Mouse (Mus musculus) ovary, postnatal 10 days (tissue): ENCODE results near the gene Evi2a.
A peak's percentile ranks its signal among the peaks of the same experiment; 100 is the strongest.

Source experiments
- DNase-seq: peaks from one replicate; pipeline ENCODE4 v3.0.0; 2022; ENCODE audit warnings: low spot score

Gene Evi2a

DNA sequence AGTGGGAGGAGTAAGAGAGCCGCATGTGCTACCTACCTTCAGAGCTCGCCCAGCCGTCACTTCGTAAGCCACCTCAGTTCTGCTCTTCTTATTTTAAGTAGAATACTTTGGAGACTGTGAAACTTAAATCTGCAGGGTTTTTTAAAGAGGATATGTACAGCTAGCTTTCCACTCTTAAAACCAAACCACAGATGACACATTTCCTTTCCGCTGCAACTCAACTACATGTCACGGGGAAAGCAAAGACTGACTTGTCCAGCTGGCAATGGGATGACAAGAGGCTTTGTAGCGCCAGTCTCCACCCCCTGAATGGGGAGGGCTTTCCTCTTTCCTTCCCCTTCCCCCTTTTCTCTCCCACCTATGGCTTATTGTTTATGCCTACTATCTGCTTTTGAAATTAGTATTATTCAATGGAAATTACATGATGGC is at the start of gene Evi2a, which contains the start of gene Evi2:
Evi2a (minus strand) TSS at position 277 of the 429 bp plus-strand sequence.
Evi2 (minus strand) TSS at position 257 of the 429 bp plus-strand sequence.
- DNase-seq = no peak

DNA sequence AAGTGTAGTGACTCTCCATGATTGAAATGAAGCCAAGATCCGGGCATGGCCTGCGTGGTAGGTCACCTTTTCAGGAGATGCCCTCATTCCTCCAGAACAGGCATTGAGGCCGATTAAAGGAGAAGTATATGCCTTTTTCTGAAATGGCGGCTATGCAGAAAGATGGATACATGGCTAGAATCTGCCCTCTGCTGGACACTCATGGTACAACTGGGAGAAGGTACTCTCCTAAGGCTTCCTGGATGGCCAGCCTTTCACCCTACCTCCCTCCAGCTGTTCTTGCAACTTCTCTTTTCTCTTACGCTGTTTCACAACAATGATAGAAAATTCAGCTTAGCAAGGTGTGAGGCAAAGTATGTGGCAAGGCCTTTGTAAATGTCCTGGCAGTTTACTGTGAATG is 47.3 kb upstream of the Evi2a start:
- peak; percentile 25 for DNase-seq

DNA sequence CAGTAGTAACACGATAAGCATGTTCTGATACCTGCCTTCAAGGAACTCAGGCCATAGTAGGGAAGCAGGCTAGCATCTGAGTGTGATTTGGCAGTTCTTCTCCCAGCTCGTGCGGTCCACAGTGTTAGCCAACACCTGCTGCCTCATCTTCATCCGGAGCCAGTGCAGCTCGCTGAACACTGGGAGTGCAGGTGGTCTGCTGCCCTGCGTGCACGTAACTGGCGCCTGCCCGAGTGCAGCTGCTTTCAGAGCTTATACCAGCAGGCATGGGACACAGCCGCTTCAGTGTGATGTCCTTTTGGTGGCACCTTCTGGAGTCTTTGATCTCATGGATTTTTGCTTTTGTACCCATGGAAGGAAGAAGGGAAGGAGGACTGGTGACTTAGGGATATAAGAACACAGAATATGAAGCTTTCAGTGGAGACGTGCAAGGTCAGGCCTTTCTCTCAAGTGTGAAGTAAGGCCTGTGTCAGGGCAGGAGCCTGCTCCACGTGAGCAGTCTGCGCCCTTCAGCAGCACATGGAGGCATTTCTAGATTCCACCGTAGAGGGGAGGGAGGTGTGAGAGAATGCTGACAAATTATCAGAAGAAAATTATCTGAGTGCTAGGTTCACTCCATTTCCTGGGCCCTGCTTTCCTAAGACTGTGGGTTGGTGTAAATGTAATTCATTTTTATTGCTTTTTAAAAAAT is 45.1 kb upstream of the Evi2a start:
- no peak for DNase-seq

DNA sequence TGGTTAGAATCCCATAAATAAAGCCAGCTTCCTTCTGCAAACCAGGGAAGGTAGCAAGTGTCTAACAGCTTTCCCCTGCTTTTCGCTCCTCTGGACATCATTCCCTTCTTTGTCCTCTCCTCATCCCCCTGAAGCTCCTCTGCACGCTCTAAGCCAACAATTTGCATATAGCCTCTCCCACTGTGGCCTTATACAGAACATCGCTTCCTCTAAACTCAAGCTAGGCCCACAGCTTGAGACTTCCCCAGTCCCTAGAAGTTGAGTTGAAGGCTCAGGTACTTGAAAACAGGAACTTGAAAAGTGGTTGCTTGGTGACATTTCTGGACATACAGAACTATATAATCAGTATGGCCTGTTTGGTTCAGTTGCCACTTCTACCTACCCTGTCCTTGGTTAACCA is 43.4 kb upstream of the Evi2a start:
- no peak for DNase-seq

DNA sequence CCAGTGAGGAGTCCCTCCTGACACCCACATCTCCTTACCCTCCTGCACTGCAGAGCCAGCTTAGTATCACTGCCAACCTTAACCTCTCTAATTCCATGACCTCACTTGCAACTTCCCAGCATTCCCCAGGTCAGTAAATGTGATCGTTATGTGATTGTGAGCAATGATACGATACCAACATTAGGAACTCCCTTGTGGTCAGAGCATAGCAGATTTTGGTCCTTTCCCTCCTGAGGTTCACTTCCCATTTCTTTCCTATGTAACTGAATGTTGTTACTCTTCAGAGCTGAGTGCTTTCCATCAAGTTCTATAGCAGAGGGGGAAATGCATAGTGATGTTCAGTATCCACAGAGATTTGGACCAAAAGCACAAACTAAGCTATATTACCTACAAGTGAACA is 39.9 kb upstream of the Evi2a start:
- no peak for DNase-seq

DNA sequence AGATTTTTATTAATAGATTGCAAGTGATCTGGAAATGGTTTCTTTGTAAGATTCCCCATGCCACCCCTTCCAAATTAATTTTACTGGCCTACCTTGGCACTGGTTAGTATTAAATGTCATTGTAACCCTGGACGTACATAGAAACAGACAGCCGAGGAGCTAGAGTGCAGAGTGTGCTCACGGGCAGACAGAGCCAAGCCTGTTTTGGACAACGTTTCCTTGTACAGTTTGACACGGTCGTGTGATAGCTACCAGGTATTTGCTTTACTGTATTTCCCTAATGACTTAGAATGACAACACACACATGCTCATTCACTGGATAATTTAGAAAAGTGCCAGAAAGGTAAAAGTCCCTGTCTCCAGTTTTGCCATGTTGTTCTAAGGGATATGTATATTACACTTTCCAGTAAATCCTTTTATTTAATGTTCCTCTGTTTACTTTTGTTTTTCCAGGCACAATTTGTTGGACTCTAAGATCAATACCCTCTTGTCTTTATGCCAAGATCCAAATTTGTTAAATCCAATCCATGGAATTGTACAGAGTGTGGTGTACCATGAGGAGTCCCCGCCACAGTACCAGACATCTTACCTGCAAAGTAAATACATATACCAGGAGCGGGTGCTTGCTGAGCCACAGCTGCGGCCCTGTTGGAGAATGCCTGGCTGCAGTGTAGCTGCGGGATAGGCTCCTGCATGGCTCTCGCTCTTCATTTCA is 37.9 kb upstream of the Evi2a start:
- DNase-seq = no peak

DNA sequence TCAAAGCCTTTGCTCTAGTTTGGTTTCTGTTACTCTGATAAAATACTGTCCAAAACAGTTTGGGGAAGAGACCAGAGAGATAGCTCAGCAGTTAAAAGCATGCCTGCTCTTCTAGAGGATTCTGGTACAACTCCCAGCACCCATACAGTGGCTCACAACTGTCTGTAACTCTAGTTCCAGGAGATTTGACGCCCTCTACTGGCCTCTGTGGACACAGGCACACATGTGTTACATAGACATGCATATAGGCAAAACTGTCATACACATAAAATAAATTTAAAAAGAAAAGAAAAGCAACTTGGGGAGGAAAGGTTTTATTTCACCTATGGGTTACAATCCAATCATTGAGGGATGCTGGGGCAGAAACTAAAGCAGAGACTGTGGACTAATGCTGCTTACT is 36.5 kb upstream of the Evi2a start:
- no peak for DNase-seq

DNA sequence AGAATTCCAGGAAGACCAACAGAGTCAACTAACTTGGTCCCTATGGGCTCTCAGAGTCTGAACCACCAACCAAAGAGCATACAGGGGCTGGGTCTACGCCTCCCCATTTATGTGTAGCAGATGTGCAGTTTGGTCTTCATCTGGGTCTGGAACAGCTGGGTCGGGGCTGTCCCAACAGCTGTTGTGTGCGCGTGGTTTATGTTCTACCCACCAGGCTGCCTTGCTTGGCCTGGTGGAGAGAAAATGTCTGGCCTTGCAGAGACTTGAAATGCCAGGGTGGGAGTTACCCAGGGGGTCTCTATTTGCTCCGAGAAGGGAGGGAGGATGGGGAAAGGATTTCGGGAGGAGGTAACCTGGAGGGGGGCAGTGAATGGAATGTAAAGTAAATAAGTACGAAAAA is 33.1 kb upstream of the Evi2a start:
- DNase-seq = no peak

DNA sequence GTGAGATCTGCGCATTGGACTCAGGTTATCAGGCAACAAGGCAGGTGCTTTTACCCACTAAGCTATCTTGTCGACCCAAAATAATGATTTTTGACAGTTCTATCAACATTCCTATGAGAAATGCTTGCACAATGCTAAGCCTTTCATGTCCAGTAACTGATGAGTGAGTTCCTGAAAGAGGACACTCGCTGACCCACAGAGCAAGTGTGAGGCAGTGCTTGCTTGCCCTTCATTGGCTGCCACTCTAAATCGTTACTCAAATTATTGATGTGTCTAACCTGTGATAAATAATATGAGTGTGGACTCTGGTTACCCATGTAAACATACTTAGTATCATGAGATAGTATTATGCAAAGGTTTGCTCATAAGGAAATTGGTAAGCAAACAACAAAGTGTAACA is 30.1 kb upstream of the Evi2a start:
- DNase-seq = no peak

DNA sequence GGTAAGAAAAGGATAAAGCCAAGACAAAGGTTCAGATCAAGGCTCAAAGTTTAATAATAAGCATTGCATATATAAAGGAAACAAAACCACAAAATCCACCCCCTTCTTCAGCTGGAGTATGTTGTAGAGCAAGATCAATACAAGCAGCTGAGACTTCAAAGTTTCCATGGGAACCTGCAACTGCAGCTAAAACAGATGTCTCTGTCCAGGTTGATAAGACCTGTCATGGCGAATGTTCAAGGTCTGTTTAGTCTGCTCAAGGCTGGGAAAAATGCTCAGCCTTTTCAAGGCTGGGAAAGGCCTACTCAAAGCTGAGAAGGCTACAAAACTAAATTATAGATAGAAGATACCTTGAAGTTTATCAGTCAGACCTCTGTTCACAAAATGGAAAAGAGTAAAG is 22.2 kb upstream of the Evi2a start:
- no peak for DNase-seq

DNA sequence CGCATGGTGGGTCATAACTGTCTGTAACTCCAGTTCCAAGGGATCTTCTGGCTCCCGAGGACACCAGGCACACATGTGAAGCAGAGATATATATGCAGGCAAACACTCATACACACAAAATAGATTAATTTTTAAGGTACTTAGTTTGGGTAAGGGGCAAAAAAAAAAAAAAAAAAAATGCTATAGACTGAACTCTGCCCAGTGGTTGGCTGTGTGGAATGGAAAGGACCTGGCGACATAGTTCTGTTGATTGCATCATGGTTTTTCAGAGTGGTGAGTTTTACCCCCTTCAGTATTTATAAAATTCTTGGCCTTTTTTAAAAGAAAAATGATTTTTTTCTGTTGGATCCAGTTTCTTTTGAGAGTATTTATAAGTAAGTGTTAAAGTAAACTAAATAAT is 5.9 kb upstream of the Evi2a start:
- no peak for DNase-seq

DNA sequence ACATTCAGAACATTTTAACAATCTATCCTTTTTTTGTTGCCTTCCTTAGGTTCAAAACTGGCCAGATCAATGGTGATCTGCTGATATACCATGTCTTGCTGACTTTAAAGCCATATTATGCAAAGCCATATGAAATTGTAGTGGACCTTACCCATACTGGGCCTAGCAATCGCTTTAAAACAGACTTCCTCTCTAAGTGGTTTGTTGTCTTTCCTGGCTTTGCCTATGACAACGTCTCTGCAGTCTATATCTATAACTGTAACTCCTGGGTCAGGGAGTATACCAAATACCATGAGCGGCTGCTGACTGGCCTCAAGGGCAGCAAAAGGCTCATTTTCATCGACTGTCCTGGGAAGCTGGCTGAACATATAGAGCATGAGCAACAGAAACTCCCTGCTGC is 5.1 kb upstream of the Evi2a start:
- DNase-seq = no peak

DNA sequence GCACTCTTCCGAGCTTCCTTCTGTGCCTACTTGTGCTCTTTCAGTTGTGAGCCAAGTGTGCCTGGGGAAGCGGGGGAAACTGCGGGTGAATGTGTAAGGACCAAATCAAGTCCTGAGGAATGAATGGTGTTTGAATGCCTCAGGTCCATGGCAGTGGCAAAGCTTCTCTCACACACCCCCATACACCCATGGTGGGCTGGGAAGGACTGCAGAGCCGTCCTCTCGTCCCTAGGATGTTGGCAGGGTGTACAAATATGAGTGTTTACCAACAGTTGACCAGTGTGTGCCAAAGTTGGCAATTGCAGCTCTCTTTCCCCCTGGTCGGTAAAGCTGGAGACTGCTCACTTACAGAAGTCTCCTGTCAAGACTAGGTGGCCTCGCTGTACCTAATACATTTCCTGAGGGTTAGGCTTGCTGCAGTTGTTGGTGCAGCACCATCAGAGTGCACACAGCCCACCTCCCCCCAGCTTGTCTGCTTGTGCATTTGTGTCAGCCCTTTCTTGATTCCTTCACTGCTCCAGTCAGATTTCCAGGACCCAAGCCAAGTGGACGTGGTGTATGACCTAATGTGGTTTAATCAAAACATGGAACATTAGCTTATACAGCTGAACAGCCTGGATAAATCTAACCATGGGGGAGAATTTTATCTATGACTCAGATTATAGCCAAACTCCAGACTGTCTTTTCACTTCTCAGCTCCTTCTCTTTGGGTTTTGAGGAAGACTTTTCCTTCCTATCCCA is 3.7 kb upstream of the Evi2a start:
- no peak for DNase-seq

DNA sequence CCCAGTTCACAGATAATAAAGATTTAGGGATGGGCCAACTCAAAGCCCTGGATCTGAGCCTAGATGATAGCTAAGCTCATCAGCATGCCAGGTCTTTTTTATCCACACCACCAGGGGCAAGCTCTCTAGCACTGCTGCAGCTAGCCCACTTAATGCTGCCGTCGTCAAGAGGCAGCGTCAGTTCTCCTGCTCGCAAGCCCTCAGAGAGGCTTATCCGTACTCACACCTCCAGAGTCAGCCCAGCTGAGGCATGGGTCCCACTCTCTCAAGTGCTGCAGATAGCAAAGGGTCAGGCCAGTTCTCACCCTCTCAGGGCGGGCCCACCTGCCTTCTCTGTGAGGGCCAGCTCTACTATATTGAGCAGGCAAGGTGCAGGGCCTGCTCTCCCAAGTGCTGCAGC is 2.9 kb upstream of the Evi2a start:
- DNase-seq = no peak

DNA sequence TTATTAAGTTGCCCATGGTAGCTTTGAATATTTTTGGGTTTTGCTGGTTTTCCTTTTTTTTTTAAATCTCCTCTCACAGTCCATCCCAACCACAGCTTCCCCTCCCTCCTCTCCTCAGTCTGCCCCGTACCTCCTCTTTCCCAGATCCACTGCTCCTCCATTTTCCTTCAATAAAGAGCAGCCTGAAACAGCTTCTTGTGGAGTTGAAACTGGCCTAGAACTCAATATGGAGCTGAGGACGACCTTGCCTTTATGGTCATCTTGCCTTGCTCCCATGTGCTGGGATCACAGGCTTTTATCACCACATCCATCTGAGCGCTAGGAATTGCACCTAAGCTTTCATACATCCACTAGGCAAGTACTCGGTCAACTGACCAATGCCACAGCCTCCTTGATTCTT is 1.1 kb upstream of the Evi2a start:
- DNase-seq = no peak

DNA sequence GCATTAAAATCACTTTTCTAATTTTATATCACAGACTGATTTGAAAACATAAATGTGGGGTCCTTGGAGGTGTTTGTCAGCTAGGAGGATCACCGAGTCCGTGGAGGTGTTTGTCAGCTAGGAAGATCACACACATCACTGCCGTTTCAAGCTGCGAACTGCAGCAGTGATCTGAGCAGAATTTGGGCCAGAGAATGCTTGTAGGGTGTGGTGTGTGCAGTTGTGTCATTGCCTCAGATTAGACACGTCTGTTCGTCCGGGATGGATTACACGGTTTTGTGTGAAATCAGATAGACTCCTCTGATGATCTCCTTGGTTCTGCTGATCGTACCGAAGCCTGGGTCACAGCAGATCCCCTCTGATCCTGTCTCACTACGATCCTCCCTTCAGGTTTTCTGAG is 365 bp upstream of the Evi2a start:
- no peak for DNase-seq

DNA sequence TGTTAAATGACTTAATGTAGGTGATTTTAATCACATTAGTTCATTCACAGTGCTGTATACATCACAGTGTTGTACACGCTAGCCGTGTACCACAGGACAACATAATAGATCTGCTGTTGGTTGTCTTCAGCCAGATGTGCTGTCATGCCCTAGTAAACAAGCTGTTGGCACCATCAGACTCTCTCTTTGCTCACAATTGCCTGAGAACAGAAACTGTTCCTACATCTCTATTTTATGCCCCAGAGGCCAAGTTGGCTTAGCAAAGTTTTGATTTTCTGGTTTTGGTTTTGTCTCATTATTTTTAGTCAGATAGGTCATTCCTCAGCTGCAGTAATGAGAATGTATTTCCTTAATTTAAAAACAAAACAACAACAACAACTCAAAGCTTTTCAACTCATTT is 673 bp downstream of the Evi2a start:
- no peak for DNase-seq

DNA sequence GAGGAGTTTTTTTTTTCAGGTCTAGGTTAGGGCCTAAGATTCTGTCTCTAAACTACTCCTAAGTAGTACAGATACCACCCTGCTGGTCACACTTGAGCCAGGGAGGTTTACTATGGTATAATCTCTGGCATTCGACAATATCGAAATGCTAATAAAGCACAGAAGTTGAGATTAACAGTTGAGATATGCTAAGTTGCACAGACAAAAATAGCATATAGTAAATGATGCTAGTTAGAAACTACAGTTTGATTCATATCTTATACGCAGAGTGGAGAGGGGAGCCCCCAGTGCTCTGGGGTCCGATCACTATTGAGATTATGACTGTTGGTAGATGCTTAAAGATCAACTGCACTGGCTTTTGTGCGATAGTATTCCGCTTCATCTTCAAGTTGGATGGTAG is 1.2 kb downstream of the Evi2a start:
- DNase-seq = no peak

DNA sequence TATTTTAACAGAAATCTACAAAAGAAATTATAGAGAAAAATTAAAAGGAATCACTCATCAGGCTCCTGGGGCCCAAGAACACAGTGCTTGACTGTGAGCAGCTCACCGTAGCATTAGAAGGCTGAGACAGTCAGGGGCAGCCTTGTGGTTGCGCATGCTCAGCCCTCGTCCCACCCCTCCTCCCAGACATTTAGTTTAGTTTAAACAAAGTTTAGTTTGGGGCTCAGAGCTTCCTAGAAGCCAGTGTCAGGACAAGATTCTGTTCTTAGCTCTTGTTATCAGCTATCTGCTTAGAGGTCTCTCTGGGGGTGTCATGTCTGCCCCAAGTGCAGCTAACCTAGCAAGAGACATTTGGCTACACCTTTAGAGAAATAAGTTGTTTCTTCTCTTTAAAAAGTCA is 1.8 kb downstream of the Evi2a start:
- no peak for DNase-seq

DNA sequence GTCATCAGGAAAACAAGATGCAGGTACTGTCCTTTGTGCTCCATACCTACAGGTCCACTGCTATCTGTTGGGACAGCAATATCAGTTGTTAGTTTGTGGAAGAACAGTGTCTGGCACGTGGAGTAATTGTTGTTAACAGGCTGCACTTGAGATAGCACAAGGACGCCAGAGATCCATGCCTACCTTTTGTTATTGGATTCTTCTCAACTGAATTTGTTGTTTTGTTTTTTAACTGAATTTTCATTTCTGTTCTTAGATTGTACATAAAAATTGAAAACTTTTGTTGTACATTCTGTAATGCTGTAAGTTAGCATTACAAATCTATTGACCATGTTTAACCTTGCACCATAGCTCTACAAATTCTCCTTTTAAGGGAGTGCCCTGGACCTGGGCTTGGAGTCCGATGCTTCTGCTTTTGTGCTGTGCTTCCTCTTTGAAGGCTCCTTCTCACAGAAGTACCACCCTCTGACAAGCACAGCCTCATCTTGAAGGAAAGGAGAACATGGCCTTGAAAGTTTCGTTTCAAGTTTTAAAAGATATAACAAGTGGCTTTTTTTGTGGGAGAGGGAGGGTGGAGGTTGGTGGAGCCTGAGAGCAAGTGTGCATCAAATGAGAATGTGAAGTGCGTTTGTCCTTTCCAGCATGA is 2.5 kb downstream of the Evi2a start:
- no peak for DNase-seq

DNA sequence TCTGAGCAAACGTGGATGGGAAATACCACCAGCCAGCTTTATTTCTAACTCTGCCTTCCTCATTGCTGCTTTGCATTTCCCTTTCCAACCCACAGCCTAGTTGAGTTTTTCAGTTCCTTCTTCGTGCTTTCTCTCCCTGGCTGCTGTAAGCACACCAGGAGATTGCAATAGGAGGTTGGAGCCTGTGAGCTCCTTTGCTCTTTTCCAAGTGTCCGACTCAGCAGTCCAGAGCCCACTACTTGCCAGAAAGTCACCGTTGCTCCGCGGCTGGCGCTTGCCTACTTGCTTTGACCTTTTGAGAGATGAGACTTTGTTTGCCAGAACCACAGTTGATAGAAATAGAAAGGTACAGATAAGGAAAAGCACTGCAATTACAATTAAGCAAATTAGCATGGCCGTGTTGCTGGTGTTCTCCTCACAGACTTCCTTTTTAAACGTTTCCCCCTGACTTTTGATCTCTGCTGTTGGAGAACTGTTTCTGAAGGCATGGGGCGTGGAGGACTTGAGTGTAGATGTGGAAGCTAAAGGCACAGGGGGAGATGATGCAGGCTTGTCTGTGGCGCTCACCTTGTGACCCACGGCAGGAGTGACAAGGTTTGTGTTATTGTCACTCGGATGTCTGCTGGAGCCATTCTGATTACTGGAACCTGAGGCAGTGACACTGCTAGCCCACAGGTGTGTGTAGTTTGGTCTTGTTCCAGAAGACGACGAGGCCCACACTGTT is 3.2 kb downstream of the Evi2a start:
- DNase-seq = no peak

DNA sequence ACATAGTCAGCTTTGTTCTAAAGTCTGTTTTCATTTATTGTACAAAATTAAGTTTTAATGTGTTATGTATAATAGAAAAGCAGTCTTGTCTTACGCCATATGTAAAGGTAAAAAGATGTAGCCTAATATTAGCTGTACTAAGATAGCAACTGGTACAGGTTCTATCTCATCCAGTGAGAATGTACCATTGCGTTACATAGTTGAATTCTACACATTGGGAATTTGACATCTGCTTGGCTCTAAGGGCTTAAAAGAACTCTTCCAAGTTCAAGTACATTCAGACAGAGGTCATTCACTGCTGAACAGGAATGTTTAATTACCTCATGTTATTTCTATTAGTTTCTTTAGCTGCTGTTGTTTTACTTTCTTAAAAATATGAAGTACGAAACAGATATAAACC is 3.9 kb downstream of the Evi2a start:
- no peak for DNase-seq
